ENCODE assay signal across 10 mouse cellular contexts in the genomic region with DNA sequence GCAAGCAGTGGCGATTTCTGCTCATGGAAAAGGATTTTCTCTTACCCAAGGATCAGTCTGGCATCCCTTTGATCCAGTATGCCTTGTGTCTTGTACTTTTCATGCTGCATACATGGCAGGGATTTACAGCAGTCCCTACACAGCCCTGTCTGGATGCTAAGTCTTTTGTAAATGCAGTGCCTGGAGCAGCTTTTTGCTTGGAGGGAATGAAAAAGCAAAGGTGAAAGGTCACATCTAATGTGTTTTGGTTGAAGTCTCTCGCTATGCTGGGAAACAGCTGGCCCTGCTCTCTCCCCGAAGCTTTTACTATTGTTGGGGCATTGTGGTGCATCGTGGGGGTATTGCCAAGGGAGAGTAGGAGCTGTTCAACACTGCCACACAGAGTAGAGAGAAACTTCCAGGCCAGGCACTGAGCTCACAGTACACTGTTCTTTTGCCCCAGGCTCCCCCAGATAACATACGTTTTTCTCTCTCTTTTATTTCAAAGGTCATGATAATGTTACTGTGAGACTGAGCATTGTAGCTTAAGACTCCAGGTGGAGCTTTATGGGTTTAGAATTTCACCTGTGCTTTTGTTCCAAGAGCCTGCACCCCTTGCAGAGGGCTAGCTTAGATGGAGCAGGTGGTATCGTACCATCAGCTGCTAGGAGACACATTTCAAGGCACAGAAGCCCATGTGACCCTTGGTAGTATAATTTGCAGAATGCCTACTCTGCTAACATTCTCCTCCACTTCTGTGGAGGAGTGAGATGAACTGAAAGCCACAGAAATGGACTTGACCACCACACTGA.
DNase-seq lines count a peak whose midpoint lies in the region; ATAC-seq and TF ChIP-seq lines count a peak whose summit lies in the region.
"Had no signal": no experiment of that assay in that cellular context is flagged by ENCODE, and none has a peak within 500 bp of the region (broad histone marks: within the 10 kb centered on the region; RNA-seq: fewer than 3 reads in every experiment).

No protein-coding gene starts in this region.

- H3K4me3 ChIP-seq in hindbrain, embryonic 10.5 days = no peak overlapping the region
- no peak overlapping the region for H3K4me3 ChIP-seq in hindbrain, postnatal 0 days (ENCODE audit: low read length)
- no peak overlapping the region for H3K4me3 ChIP-seq in kidney, postnatal 0 days (replicated peaks; ENCODE audit: low read depth, low read length)
- no peak overlapping the region for H3K4me3 ChIP-seq in midbrain, embryonic 16.5 days (ENCODE audit: low read depth, low read length)
- H3K4me3 ChIP-seq: heart, embryonic 13.5 days had no signal

- H3K27me3 ChIP-seq in hindbrain, embryonic 10.5 days (ENCODE audit: insufficient read depth, poor library complexity, severe bottlenecking) = no peaks in the 10 kb centered on the region
- H3K27me3 ChIP-seq in hindbrain, postnatal 0 days (ENCODE audit: insufficient read depth, low read length) = no peaks in the 10 kb centered on the region
- no peaks in the 10 kb centered on the region for H3K27me3 ChIP-seq in kidney, postnatal 0 days (ENCODE audit: insufficient read depth, low read length)
- no peaks in the 10 kb centered on the region for H3K27me3 ChIP-seq in midbrain, embryonic 16.5 days (ENCODE audit: control insufficient read depth, insufficient read depth, low read depth, low read length)
- H3K27me3 ChIP-seq: heart, embryonic 13.5 days had no signal

- H3K9me3 ChIP-seq in hindbrain, embryonic 10.5 days = no peaks in the 10 kb centered on the region
- no peaks in the 10 kb centered on the region for H3K9me3 ChIP-seq in hindbrain, postnatal 0 days (ENCODE audit: low read length)
- no peaks in the 10 kb centered on the region for H3K9me3 ChIP-seq in kidney, postnatal 0 days (replicated peaks; ENCODE audit: low read length)
- no peaks in the 10 kb centered on the region for H3K9me3 ChIP-seq in midbrain, embryonic 16.5 days (replicated peaks; ENCODE audit: control insufficient read depth, low read length, poor library complexity, severe bottlenecking)
- H3K9me3 ChIP-seq: heart, embryonic 13.5 days had no signal

- H3K4me2 ChIP-seq in hindbrain, postnatal 0 days (ENCODE audit: low read depth, low read length) = no peak overlapping the region
- H3K4me2 ChIP-seq in kidney, postnatal 0 days (ENCODE audit: low read length) = no peak overlapping the region
- H3K4me2 ChIP-seq in midbrain, embryonic 16.5 days (ENCODE audit: low read length) = no peak overlapping the region
- H3K4me2 ChIP-seq: heart, embryonic 13.5 days had no signal

- H3K27ac ChIP-seq in hindbrain, embryonic 10.5 days = peak overlapping the region; percentile 37
- H3K27ac ChIP-seq in hindbrain, postnatal 0 days = no peak overlapping the region; the same call in 1 of the 2 replicates
- H3K27ac ChIP-seq in kidney, postnatal 0 days = peak overlapping the region; percentile 11
- 0 out of 2 replicates have a peak overlapping the region, but pooled peaks have one; percentile 5 for H3K27ac ChIP-seq in midbrain, embryonic 16.5 days (ENCODE audit: low read length)
- H3K27ac ChIP-seq: heart, embryonic 13.5 days had no signal

- no peak for ATAC-seq in hindbrain, postnatal 0 days
- peak; percentile 53; the same call in 1 of the 2 replicates for ATAC-seq in kidney, postnatal 0 days (replicated peaks; ENCODE audit: low FRiP score, low read depth)
- ATAC-seq in midbrain, embryonic 16.5 days = peak; percentile 36; the same call in 1 of the 2 replicates

- H3K4me1 ChIP-seq in hindbrain, embryonic 10.5 days (replicated peaks) = peaks cover 45% of the 10 kb centered on the region
- H3K4me1 ChIP-seq in hindbrain, postnatal 0 days (ENCODE audit: insufficient read depth, low read length) = peaks cover 17% of the 10 kb centered on the region
- 0 out of 2 replicates have a peak, but pooled peaks cover 10% of the 10 kb centered on the region for H3K4me1 ChIP-seq in kidney, postnatal 0 days (replicated peaks; ENCODE audit: insufficient read depth, low read length)
- peaks cover 23% of the 10 kb centered on the region for H3K4me1 ChIP-seq in midbrain, embryonic 16.5 days (ENCODE audit: control insufficient read depth, insufficient read depth, low read length)

- H3K9ac ChIP-seq in hindbrain, postnatal 0 days (replicated peaks; ENCODE audit: low read length) = no peak overlapping the region
- H3K9ac ChIP-seq in kidney, postnatal 0 days (ENCODE audit: low read depth, low read length) = no peak overlapping the region
- no peak overlapping the region for H3K9ac ChIP-seq in midbrain, embryonic 16.5 days (ENCODE audit: low read depth, low read length)
- H3K9ac ChIP-seq: heart, embryonic 13.5 days had no signal

- no peaks in the 10 kb centered on the region for H3K36me3 ChIP-seq in hindbrain, embryonic 10.5 days
- no peaks in the 10 kb centered on the region for H3K36me3 ChIP-seq in hindbrain, postnatal 0 days (ENCODE audit: insufficient read depth, low read length)
- no peaks in the 10 kb centered on the region for H3K36me3 ChIP-seq in kidney, postnatal 0 days (ENCODE audit: insufficient read depth, low read length)
- no peaks in the 10 kb centered on the region for H3K36me3 ChIP-seq in midbrain, embryonic 16.5 days (ENCODE audit: control insufficient read depth, insufficient read depth, low read length)
- H3K36me3 ChIP-seq: heart, embryonic 13.5 days had no signal

- DNase-seq in hindbrain, embryonic 10.5 days (ENCODE audit: low spot score) = peak; percentile 52
- no peak for DNase-seq in hindbrain, postnatal 0 days (ENCODE audit: low spot score)
- peak; percentile 68 for DNase-seq in embryo, embryonic 9.5 days (ENCODE audit: extremely low spot score)
- peak; percentile 74 for DNase-seq in kidney, postnatal 0 days (ENCODE audit: low spot score)
- DNase-seq in heart, adult 9 months (ENCODE audit: low spot score in 2 of 2) = no peak
- DNase-seq in thymus, postnatal 4 days = no peak
- no peak for DNase-seq in cerebellum, adult 8-10 months
- DNase-seq: cerebellum, postnatal 25 days had no signal

- WGBS in hindbrain, embryonic 10.5 days = 24% methylated on average over 6 of the region's 6 CpGs
- WGBS in hindbrain, postnatal 0 days = 31% methylated on average over 6 of the region's 6 CpGs
- 28% methylated on average over 6 of the region's 6 CpGs for WGBS in kidney, postnatal 0 days
- 16% methylated on average over 6 of the region's 6 CpGs for WGBS in midbrain, embryonic 16.5 days

- TF ChIP-seq CTCF in hindbrain, postnatal 0 days (IDR thresholded peaks at IDR 0.05; ENCODE audit: low read depth) = no peak
- TF ChIP-seq CTCF in kidney, postnatal 0 days (IDR thresholded peaks at IDR 0.05; ENCODE audit: low read depth) = no peak; the same call in 1 of the 2 replicates

Comparison
In these comparisons a context has a peak if more than half of its experiments do, and no peak if none do; other contexts are left out.
1. DNase-seq: peak in hindbrain, embryonic 10.5 days (single experiment), embryo, embryonic 9.5 days (single experiment) and kidney, postnatal 0 days (single experiment); none in hindbrain, postnatal 0 days (single experiment), heart, adult 9 months (0 of 2), thymus, postnatal 4 days (single experiment) and cerebellum, adult 8-10 months (single experiment).